Mouse (Mus musculus) CD4-positive naive resting alpha-beta T cell, adult 76 days (primary cell): Measurements from ENCODE around the gene Grk5. TPM values are rescaled to one million over a fixed set of nuclear protein-coding genes. Genes with fewer than 3 reads are reported as not detected.

ENCODE experiments used
- total RNA-seq: library from RNA; stranded (reverse); gene quantifications from one replicate; pipeline ENCODE4 v1.2.4, GENCODE M21; 2023

Gene Grk5
- total RNA-seq: 5.7 TPM

GRCm38 (mm10) chr19:60889714-60890315 is at the start of gene Grk5:
Grk5 (plus strand) TSS chr19:60889749.

DNA sequence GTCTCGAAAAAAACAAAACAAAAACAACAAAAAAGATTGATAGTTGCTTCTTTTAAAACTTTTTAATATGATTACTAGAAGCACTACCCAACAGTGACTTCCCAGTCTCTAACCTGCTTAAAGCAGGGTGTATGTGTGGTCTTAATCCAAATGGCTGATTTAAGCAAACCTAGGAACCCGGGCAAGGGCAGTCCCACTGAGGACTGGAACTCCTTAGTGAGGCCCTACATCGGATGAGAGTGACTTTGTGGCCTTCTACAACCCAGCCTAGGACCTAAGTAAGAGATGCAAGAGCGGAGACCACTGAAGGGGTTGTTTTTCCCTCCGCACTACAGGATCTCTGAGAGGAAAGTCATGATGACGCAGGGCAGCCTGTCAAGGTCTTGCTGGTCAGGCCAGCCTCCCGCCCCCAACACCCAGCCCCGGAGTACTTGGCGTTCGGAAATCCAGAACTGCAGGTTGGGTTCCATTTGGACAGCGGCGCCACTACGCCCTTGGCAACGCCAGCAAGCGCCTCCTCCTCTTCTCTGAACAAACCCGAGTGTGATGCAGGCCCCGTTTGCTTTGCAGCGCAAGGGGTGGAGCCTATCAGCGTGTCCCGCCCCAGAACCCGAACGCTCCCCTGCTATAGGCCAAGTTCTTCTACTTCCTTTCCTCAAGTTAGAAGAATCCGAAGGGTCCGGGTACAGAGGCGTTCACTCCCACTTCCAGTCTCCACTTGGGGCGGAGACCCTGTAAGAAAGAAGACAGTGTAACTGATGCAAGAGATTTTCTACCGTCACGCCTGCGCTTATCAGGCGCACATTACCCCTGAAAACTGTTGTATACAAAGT is 28.5 kb upstream of the Grk5 start, which contains the start of gene Sfxn4:
TSS of gene Sfxn4 (minus strand) at position 612 of the 833 bp plus-strand sequence.

GRCm38 (mm10) chr19:60874064-60874694 is 15.4 kb upstream of the Grk5 start, which contains the start of gene Prdx3:
Prdx3 (minus strand) TSS chr19:60874556.

GRCm38 (mm10) chr19:61140342-61141206 is 251.0 kb downstream of the Grk5 start, which contains the start of gene Zfp950:
Zfp950 (minus strand) TSS chr19:61140840.

Other genes starting within 250 kb of the Grk5 start
- 4.2 TPM for gene Nanos1, start 133.8 kb upstream of the Grk5 start, total RNA-seq
- 221 TPM for gene Eif3a, start 99.1 kb upstream of the Grk5 start, total RNA-seq
- gene Fam45a, start 78.2 kb upstream of the Grk5 start, total RNA-seq: 18.3 TPM
- 3.0 TPM for gene Sfxn4, start 28.3 kb upstream of the Grk5 start, total RNA-seq
- gene Prdx3, start 15.2 kb upstream of the Grk5 start, total RNA-seq: 42.3 TPM